Mouse (Mus musculus) ES-Bruce4 (cell line): ENCODE measurements around the gene Ntm. TPM values are rescaled to one million over a fixed set of nuclear protein-coding genes. Genes with fewer than 3 reads are reported as not detected.

ENCODE experiments used
- H3K27ac ChIP-seq: 2 replicates; pipeline ENCODE4 v1.5.1; 2012; ENCODE audit warnings: low read length, inconsistent platforms; ENCODE audit not compliant: insufficient read depth
- H3K27me3 ChIP-seq: 2 replicates; pipeline ENCODE4 v1.6.1; 2012; ENCODE audit warnings: mild to moderate bottlenecking, low read length, inconsistent platforms; ENCODE audit not compliant: control insufficient read depth, poor library complexity, insufficient read depth, severe bottlenecking
- H3K36me3 ChIP-seq: 2 replicates; pipeline ENCODE4 v1.6.1; 2012; ENCODE audit warnings: inconsistent platforms, mild to moderate bottlenecking, low read length, moderate library complexity; ENCODE audit not compliant: control insufficient read depth, poor library complexity, insufficient read depth, severe bottlenecking
- H3K4me1 ChIP-seq: one replicate; pipeline ENCODE4 v1.8.1; 2011; ENCODE audit warnings: low read length; ENCODE audit not compliant: control insufficient read depth, insufficient read depth
- H3K4me3 ChIP-seq: 2 replicates; pipeline ENCODE4 v1.5.1; 2011; ENCODE audit warnings: low read depth, mild to moderate bottlenecking, low read length
- H3K9ac ChIP-seq: 2 replicates; pipeline ENCODE4 v1.6.1; 2012; ENCODE audit warnings: low read depth, mild to moderate bottlenecking, inconsistent platforms; ENCODE audit not compliant: poor library complexity, severe bottlenecking
- H3K9me3 ChIP-seq: replicated peaks from 2 replicates; pipeline ENCODE4 v1.6.1; 2012; ENCODE audit warnings: mild to moderate bottlenecking, low read length, inconsistent platforms; ENCODE audit not compliant: control insufficient read depth, poor library complexity, insufficient read depth, severe bottlenecking
- CTCF ChIP-seq: IDR thresholded peaks from one replicate; pipeline ENCODE4 v1.8.1; 2011; ENCODE audit warnings: low read depth, low read length
- EP300 ChIP-seq: IDR thresholded peaks from 2 replicates; pipeline ENCODE4 v1.6.1; 2011; ENCODE audit warnings: low read depth, low read length; ENCODE audit not compliant: insufficient read depth
- POLR2A ChIP-seq: IDR thresholded peaks from one replicate; pipeline ENCODE4 v1.8.1; 2011; ENCODE audit warnings: low read length; ENCODE audit not compliant: insufficient read depth
- polyA plus RNA-seq: library from polyadenylated mRNA; stranded (reverse); fragments of >200 nt; gene quantifications from 2 replicates; pipeline ENCODE4 v1.2.4, GENCODE M21; 2011; ENCODE audit warnings: low read depth; ENCODE audit not compliant: missing spikeins, insufficient read depth, insufficient read length

Gene Ntm
- polyA plus RNA-seq, 1 experiment, result 0.82 TPM

DNA sequence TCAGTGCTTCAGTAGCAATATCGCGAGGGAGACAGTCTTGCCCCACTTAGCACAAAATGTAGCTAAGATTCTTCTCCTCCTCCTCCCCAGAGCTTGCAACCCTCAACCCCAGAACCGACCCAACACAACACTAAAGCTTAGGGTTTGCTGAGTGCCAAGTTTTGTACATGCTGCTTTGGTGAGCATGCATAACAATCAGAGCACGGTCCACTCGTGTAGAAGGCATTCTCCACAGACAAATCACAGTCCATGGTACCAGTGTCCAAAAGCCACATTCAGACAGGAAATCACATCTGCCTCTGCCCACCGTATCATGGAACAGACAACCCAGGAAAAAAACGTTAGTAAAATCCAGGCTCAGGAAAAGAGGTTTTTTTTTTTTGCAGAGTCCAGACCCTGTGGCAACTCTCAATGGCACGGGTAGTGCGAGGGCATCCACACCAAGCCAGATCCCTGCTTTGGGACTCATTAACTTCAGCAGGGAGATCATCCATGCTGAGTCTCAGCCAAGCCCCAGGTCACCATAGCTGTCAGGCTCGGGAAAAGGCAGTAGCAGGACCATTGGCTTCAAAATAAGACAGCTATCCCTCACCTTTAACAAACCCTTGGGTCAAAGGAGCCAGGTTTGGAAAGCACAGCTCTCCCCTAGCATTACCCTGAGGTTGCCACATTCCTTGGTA, 552.1 kb downstream of the Ntm start:
- no peak for TF ChIP-seq POLR2A
- no peak for TF ChIP-seq CTCF
- TF ChIP-seq EP300, result no peak
- Histone ChIP-seq H3K27ac (no peak overlapping the region), H3K4me1 (no peaks in the 10 kb centered on the region), H3K9ac (no peak overlapping the region), H3K36me3 (no peaks in the 10 kb centered on the region), H3K9me3 (no peaks in the 10 kb centered on the region), H3K4me3 (peak overlapping the region; percentile 28; the same call in 1 of the 2 replicates), H3K27me3 (peaks cover 6% of the 10 kb centered on the region)

DNA sequence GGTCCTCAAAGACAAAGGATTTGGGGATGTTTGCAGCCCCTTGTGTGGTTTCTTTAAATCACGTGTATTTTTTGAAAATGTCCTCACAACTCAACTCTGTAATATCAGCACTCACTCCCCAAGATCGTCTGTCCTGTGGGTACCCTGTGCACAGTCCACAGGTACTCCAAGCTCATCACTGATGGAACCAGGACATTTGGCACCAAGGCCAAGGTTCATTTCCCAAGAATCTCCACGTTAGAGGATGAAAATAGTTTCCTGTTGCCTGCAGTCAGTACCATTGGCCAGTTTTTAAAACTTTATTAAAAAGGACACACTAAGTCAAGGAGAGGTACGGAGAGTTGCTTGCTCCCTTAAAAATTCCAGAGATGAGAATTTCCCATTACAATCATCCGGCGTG, 552.7 kb downstream of the Ntm start:
- Histone ChIP-seq H3K4me3 (no peak overlapping the region), H3K4me1 (no peaks in the 10 kb centered on the region), H3K36me3 (no peaks in the 10 kb centered on the region), H3K27ac (no peak overlapping the region), H3K9ac (no peak overlapping the region), H3K27me3 (peaks cover 6% of the 10 kb centered on the region), H3K9me3 (no peaks in the 10 kb centered on the region)
- no peak for TF ChIP-seq CTCF
- TF ChIP-seq POLR2A, result no peak
- no peak for TF ChIP-seq EP300

DNA sequence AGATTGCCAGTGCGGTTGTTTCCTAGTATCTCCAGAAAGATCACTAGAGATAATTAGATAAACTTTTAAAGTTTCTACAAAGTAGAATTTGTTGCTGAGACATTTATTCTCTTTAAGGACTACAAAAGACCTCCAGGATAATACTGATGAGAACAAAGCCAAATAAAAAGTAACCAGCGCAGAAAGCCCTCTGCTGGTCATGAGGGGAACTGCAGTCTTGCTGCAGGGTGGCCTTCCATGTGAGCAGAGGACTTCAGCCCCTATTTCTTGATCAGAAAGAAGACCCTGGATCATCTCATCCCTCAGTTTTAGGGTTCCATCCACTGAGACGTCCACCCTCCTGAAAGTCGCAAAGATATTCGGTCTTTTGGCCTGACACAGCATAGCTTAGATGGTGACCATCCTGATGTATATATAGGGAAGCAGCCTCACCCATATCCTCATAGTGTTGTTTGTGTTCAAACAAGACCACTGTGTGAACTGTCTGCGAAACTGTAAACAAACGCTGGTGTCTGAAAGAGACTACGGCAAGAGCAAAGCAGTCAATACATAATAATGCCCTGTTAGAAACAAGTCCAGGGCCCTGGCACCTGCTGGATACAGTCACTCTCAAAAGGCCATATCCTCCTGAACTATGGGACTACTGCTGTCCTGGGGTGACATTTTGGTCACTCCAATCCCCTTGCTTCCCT, 553.6 kb downstream of the Ntm start:
- Histone ChIP-seq H3K4me3 (no peak overlapping the region), H3K36me3 (no peaks in the 10 kb centered on the region), H3K4me1 (no peaks in the 10 kb centered on the region), H3K27me3 (peaks cover 6% of the 10 kb centered on the region), H3K27ac (no peak overlapping the region), H3K9me3 (no peaks in the 10 kb centered on the region), H3K9ac (no peak overlapping the region)
- no peak for TF ChIP-seq EP300
- no peak for TF ChIP-seq POLR2A
- TF ChIP-seq CTCF, result peak; percentile 57

DNA sequence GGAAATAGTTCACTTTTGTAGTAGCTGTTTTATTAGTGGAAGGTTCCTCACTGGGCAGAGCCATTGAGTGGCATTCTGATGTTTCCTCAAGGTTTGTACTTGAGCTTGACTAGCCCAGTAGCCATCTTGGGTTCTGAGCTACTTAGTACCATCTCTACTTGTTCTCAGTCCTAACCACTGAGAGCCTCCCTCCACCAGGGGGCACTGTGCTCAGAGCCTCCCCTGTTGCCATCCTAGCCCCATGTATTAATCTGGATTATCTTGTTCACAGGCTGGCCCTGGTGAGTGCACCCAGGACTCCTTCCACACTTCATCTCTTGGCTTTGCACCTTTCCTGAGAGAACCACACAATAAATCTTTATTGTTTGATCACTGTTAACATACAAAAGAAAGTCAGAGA, 555.0 kb downstream of the Ntm start:
- Histone ChIP-seq H3K36me3 (no peaks in the 10 kb centered on the region), H3K9me3 (no peaks in the 10 kb centered on the region), H3K4me1 (no peaks in the 10 kb centered on the region), H3K27ac (no peak overlapping the region), H3K27me3 (peaks cover under 1% of the 10 kb centered on the region), H3K9ac (no peak overlapping the region), H3K4me3 (no peak overlapping the region)
- TF ChIP-seq EP300 (no peak), CTCF (peak; percentile 78)

DNA sequence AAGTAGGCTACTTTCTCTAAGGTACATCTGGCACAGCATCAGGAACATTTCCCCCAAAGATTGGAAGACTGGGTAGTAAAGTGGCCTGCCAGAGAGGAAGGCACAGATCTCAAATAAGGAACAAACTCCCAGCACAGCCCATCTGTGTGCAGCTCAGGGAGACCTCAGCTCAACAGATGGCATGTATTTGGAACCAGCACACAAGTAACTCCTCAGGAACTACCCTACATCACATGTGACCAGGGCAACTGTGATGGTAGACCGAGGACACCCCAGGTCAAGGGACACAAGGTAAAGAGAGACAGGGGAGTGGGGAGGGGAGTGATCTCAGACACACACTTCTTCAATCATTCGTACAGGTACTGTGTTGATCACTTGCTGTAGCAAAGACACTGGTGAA, 556.0 kb downstream of the Ntm start:
- H3K36me3 ChIP-seq, result no peaks in the 10 kb centered on the region
- no peaks in the 10 kb centered on the region for H3K9me3 ChIP-seq
- no peaks in the 10 kb centered on the region for H3K27me3 ChIP-seq
- no peak overlapping the region for H3K4me3 ChIP-seq
- no peak overlapping the region for H3K9ac ChIP-seq
- no peaks in the 10 kb centered on the region for H3K4me1 ChIP-seq
- TF ChIP-seq EP300 (no peak), CTCF (no peak), POLR2A (no peak)
- H3K27ac ChIP-seq, result no peak overlapping the region

DNA sequence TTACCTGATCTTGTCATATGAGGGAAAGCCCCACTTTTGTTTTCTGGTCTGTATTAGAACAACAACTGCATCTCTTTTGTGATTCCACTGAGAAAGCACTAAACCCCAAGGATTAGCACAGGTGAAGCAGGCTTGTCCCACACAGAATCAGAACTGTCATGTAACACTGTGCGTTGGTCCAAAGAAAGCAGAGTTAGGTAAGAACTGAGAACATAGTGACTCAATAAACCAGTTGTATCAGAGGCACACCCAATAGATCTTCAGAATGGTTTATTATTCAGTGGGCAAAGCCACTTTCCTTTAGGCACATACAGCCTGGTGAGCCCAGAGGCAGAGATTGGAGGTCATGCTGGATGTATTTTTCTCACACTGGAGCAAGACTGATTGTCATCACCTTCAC, 556.9 kb downstream of the Ntm start:
- no peaks in the 10 kb centered on the region for H3K36me3 ChIP-seq
- H3K4me3 ChIP-seq, result no peak overlapping the region
- H3K9ac ChIP-seq, result no peak overlapping the region
- H3K9me3 ChIP-seq, result no peaks in the 10 kb centered on the region
- H3K27me3 ChIP-seq, result no peaks in the 10 kb centered on the region
- TF ChIP-seq POLR2A (no peak), EP300 (no peak), CTCF (no peak)
- H3K4me1 ChIP-seq, result no peaks in the 10 kb centered on the region
- H3K27ac ChIP-seq, result no peak overlapping the region
